Mouse (Mus musculus): ENCODE measurements around the gene Kcnmb3. TPM values are rescaled to one million over a fixed set of nuclear protein-coding genes. Genes with fewer than 3 reads are reported as not detected.

Kcnmb3 gene
- 0.12 and 0.16 TPM in 2 replicates for polyA plus RNA-seq (2014; fragmentation: Nextera tagmentation; extraction: Ambion mirVana)

DNA sequence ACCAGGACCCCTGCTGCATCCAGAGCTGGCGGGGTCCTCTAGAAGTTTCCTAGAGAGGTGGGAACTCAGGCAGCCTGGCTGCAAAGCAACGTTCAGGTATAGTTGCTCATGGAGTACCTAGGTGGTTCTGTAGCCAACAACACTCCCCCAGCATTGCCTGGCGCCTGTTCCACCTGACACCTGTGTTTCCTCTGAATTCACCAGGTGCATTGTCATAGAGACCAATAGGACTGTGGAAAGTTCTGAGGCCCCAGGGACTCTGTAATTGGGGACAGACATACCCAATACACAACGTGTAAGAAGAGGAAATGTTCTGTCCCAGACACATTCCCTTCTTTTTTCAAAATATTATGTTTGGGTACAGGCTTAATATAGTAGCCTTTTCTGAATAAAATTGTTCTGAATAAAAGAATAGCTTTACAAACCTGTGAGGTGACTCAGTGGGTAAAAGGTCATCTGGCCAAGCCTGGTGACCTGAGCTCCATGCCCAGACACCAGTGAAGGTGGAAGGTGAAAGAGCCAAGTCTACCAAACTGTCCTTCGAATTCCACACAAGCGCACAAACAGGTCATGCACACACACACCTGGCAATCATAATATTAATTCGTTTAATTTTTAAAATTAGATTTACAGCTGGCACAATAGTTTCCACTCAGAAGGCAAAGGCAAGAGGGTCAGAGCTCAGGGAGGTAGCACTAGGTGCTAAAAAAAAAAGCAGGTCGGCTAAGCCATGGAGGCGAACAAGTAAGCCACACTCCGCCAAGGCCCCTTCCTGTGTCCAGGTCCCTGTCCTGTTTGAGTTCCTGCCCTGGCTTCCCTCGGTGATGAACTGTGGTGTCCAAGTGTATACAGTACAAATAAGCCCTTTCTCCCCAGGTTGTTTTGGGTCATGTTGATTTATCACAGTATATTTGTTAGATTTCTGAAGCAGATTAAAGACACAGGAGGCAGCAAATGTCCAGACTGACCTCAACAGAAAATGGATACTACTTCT, at the start of gene Kcnmb3:
Gene Kcnmb3 (minus strand): TSS at position 135 of the 994 bp plus-strand sequence.
- H3K27me3 ChIP-seq (ENCODE audit: control insufficient read depth, insufficient read depth, low read length) = no peaks in the 10 kb centered on the region
- ATAC-seq (ENCODE audit: low FRiP score, low TSS enrichment) (no peak), DNase-seq (no peak)
- H3K36me3 ChIP-seq (ENCODE audit: control insufficient read depth, insufficient read depth, low read length) = no peaks in the 10 kb centered on the region
- H3K4me2 ChIP-seq (ENCODE audit: low read length) = no peak within 1 kb of the TSS
- no peaks in the 10 kb centered on the region for H3K9me3 ChIP-seq (ENCODE audit: control insufficient read depth, low read length)
- no peaks in the 10 kb centered on the region for H3K4me1 ChIP-seq (ENCODE audit: control insufficient read depth, insufficient read depth, low read length)
- no peak within 1 kb of the TSS for H3K27ac ChIP-seq (replicated peaks; ENCODE audit: low read depth, low read length)
- H3K9ac ChIP-seq (replicated peaks; ENCODE audit: low read length) = no peak within 1 kb of the TSS
- H3K4me3 ChIP-seq (replicated peaks; ENCODE audit: low read depth, low read length) = no peak within 1 kb of the TSS
- 84% methylated on average over 11 of the region's 11 CpGs for WGBS

DNA sequence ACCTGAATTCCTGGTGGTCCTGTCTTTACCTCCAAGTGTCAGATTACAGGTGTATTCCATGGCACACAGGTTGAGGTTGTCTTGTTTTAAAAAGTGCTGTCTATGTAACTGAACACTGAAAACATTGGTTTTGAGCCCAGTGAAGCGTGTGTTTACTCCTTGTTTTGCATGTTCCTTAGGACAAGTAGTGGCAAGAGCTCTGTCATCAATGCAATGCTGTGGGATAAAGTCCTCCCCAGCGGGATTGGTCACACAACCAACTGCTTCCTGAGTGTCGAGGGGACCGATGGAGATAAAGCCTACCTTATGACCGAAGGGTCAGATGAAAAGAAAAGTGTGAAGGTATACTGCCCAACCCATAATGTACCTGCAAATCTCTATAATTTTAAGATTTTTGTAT, 46.1 kb upstream of the Kcnmb3 start:
- H3K36me3 ChIP-seq (ENCODE audit: control insufficient read depth, insufficient read depth, low read length) = peaks cover 50% of the 10 kb centered on the region
- WGBS = 94% methylated on average over 5 of the region's 5 CpGs
- no peak for ATAC-seq (ENCODE audit: low FRiP score, low TSS enrichment)

DNA sequence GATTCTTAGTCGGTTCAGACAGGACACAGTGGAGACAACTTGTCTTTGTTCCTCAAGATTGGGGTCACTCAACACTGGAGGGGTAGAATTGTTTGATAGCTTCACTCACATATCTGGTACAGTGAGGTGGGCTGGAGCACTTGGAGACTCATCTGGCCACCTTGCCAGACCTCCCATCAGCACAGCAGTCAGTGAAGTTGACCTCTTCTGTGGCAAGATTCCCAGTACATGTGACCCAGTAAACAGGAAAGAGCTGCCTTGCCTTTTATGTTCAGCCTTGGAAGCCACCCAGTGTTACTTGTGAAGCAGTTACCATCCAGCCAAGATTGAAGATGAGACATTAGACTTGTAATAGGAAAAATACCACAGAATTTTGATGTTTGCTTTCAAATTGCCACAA, 45.5 kb upstream of the Kcnmb3 start:
- Histone ChIP-seq H3K9ac (replicated peaks; ENCODE audit: low read length) (no peak overlapping the region), H3K27me3 (ENCODE audit: control insufficient read depth, insufficient read depth, low read length) (no peaks in the 10 kb centered on the region), H3K36me3 (ENCODE audit: control insufficient read depth, insufficient read depth, low read length) (peaks cover 53% of the 10 kb centered on the region), H3K9me3 (ENCODE audit: control insufficient read depth, low read length) (no peaks in the 10 kb centered on the region), H3K4me3 (replicated peaks; ENCODE audit: low read depth, low read length) (no peak overlapping the region), H3K4me1 (ENCODE audit: control insufficient read depth, insufficient read depth, low read length) (no peaks in the 10 kb centered on the region), H3K4me2 (ENCODE audit: low read length) (no peak overlapping the region), H3K27ac (replicated peaks; ENCODE audit: low read depth, low read length) (no peak overlapping the region)
- ATAC-seq (ENCODE audit: low FRiP score, low TSS enrichment) = no peak
- WGBS = 71% methylated on average over 1 of the region's 1 CpGs
- no peak for DNase-seq

More for the DNA sequence above, 46.1 kb upstream of the Kcnmb3 start:
- Histone ChIP-seq H3K27ac (replicated peaks; ENCODE audit: low read depth, low read length) (no peak overlapping the region), H3K4me2 (ENCODE audit: low read length) (no peak overlapping the region), H3K4me3 (replicated peaks; ENCODE audit: low read depth, low read length) (no peak overlapping the region), H3K4me1 (ENCODE audit: control insufficient read depth, insufficient read depth, low read length) (no peaks in the 10 kb centered on the region), H3K9ac (replicated peaks; ENCODE audit: low read length) (no peak overlapping the region), H3K9me3 (ENCODE audit: control insufficient read depth, low read length) (no peaks in the 10 kb centered on the region), H3K27me3 (ENCODE audit: control insufficient read depth, insufficient read depth, low read length) (no peaks in the 10 kb centered on the region)
- DNase-seq = no peak

DNA sequence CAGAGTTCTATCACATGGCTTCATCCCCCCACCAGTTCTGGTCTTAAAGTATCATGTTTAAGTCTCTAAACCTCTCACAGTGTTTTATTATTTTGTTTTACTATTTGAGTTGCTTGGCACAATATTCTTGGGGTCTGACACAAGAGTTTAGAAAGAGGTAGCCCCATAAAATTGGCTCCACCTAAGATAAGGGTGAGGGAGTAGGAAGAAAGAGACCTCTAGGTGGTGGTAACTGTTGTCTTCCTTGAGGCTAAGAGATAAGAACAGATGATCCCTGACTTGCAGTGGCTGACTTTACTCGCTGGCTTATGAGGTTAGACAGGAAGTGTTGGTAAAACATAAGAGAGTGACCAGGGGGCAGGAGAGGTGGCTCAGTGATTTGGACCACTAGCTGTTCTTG, 43.7 kb upstream of the Kcnmb3 start:
- Histone ChIP-seq H3K9me3 (ENCODE audit: control insufficient read depth, low read length) (no peaks in the 10 kb centered on the region), H3K9ac (replicated peaks; ENCODE audit: low read length) (no peak overlapping the region), H3K27ac (replicated peaks; ENCODE audit: low read depth, low read length) (no peak overlapping the region), H3K4me2 (ENCODE audit: low read length) (no peak overlapping the region), H3K27me3 (ENCODE audit: control insufficient read depth, insufficient read depth, low read length) (no peaks in the 10 kb centered on the region), H3K4me3 (replicated peaks; ENCODE audit: low read depth, low read length) (no peak overlapping the region), H3K4me1 (ENCODE audit: control insufficient read depth, insufficient read depth, low read length) (peaks cover 4% of the 10 kb centered on the region; the same call in 1 of the 2 replicates), H3K36me3 (ENCODE audit: control insufficient read depth, insufficient read depth, low read length) (peaks cover 46% of the 10 kb centered on the region)
- WGBS = 88% methylated on average over 1 of the region's 1 CpGs
- DNase-seq = no peak
- no peak for ATAC-seq (ENCODE audit: low FRiP score, low TSS enrichment)

DNA sequence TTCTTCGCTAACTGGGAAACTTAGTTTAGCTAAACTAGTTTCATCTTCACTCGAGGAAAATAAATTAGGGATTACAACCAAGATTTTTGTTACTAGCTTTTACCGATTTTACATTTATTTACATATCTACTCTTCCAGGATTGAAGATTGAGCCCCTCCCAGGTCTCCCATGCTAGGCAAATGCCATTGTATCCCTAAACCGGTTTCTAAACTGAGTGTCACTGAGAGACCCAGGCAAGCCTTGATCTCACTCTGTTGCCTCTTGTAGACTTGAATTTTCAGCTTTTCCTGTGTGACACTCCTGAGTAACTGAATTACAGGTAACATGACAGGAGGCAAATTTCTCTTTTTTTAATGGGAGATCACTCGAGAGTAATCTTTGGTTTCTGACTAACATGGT, 38.0 kb upstream of the Kcnmb3 start:
- ATAC-seq (ENCODE audit: low FRiP score, low TSS enrichment) (no peak), DNase-seq (peak; percentile 12)
- Histone ChIP-seq H3K9ac (replicated peaks; ENCODE audit: low read length) (peak overlapping the region; percentile 85), H3K27ac (replicated peaks; ENCODE audit: low read depth, low read length) (no peak overlapping the region), H3K4me2 (ENCODE audit: low read length) (peak overlapping the region; percentile 68), H3K36me3 (ENCODE audit: control insufficient read depth, insufficient read depth, low read length) (peaks cover 15% of the 10 kb centered on the region), H3K4me3 (replicated peaks; ENCODE audit: low read depth, low read length) (peak overlapping the region; percentile 89), H3K27me3 (ENCODE audit: control insufficient read depth, insufficient read depth, low read length) (no peaks in the 10 kb centered on the region), H3K4me1 (ENCODE audit: control insufficient read depth, insufficient read depth, low read length) (peaks cover 9% of the 10 kb centered on the region), H3K9me3 (ENCODE audit: control insufficient read depth, low read length) (no peaks in the 10 kb centered on the region)
- 16% methylated on average over 5 of the region's 5 CpGs for WGBS

DNA sequence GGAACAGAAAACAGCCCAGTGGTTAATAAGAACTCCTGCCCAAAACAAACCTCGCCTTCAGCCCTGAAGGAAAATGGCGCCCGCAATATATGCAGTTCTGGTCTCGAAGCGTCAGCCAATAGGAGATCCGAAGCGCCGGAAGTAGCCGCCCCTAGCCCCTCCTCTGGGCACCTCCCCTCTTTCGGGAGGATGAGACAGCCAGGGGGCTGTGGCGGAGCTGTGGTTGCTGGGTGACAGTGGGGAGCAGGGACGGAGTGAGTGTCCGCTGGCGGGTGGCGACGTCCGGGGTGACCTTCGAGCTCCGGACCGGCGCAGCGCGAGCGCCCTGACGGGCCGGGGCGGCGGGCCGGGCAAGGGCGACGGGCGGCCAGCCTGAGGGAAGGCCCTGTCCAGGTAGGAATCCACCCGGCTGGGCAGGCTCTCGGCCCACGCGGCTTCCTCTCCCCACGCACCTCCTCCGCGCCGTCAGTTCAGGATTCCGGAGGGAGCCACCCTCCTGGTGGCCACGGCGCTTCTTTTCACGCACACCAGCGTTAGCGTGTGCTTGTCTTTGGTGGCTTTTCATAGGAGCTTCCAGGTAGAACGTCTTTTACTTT, 37.4 kb upstream of the Kcnmb3 start, which contains the start of gene Mfn1:
Gene Mfn1 (plus strand): TSS at position 163 of the 596 bp plus-strand sequence.
- H3K36me3 ChIP-seq (ENCODE audit: control insufficient read depth, insufficient read depth, low read length) = peaks cover 11% of the 10 kb centered on the region
- peak within 1 kb of the TSS; percentile 68 for H3K4me2 ChIP-seq (ENCODE audit: low read length)
- WGBS = under 1% methylated on average over 47 of the region's 47 CpGs
- ATAC-seq (ENCODE audit: low FRiP score, low TSS enrichment) = peak; percentile 99
- H3K4me1 ChIP-seq (ENCODE audit: control insufficient read depth, insufficient read depth, low read length) = peaks cover 9% of the 10 kb centered on the region
- no peaks in the 10 kb centered on the region for H3K27me3 ChIP-seq (ENCODE audit: control insufficient read depth, insufficient read depth, low read length)
- H3K9ac ChIP-seq (replicated peaks; ENCODE audit: low read length) = peak within 1 kb of the TSS; percentile 85
- H3K9me3 ChIP-seq (ENCODE audit: control insufficient read depth, low read length) = no peaks in the 10 kb centered on the region
- peak; percentile 96 for DNase-seq
- H3K27ac ChIP-seq (replicated peaks; ENCODE audit: low read depth, low read length) = peak within 1 kb of the TSS; percentile 75
- H3K4me3 ChIP-seq (replicated peaks; ENCODE audit: low read depth, low read length) = peak within 1 kb of the TSS; percentile 89

DNA sequence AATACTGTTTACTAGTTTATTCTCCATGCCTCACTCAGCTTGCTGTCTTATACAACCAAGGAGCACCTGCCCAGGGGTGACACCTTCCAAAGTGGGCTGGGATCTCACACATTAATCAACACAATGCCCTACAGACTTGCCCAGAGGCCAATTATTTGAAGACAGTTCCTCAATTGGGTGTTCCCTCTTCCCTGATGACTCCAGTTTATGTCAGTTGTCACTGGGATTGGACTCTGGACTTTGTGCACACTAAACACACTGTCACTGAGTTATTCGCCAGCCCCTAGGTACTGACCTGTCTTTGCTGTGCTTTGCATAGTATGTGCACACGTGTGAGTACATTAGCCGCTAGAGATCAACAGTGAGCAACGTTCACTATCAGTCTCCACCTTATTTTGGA, 35.1 kb upstream of the Kcnmb3 start:
- Histone ChIP-seq H3K36me3 (ENCODE audit: control insufficient read depth, insufficient read depth, low read length) (peaks cover 13% of the 10 kb centered on the region), H3K27ac (replicated peaks; ENCODE audit: low read depth, low read length) (no peak overlapping the region), H3K4me3 (replicated peaks; ENCODE audit: low read depth, low read length) (no peak overlapping the region), H3K9me3 (ENCODE audit: control insufficient read depth, low read length) (no peaks in the 10 kb centered on the region), H3K9ac (replicated peaks; ENCODE audit: low read length) (no peak overlapping the region), H3K4me2 (ENCODE audit: low read length) (no peak overlapping the region), H3K27me3 (ENCODE audit: control insufficient read depth, insufficient read depth, low read length) (no peaks in the 10 kb centered on the region), H3K4me1 (ENCODE audit: control insufficient read depth, insufficient read depth, low read length) (peaks cover 9% of the 10 kb centered on the region)
- ATAC-seq (ENCODE audit: low FRiP score, low TSS enrichment) (no peak), DNase-seq (no peak)
- WGBS = 94% methylated on average over 4 of the region's 4 CpGs

DNA sequence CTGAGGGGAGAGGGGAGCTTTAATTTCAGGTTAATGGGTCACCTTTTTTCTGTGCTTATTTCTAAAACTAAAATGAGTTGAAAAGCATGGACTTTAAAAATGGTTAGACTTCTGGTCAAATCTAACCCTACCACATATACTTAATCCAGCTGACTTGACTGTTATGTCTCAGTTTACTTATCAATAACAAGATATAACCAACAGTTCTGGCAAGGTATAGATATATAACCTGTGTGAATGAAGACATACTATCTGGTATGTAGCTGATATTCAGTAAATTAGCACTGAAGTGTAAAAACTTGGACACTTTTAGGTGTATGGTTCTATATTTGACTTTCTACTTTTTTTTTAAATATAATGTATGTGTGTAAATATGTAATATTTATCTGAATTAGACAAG, 21.5 kb upstream of the Kcnmb3 start:
- H3K27ac ChIP-seq (replicated peaks; ENCODE audit: low read depth, low read length) = no peak overlapping the region
- peaks cover 35% of the 10 kb centered on the region for H3K36me3 ChIP-seq (ENCODE audit: control insufficient read depth, insufficient read depth, low read length)
- H3K27me3 ChIP-seq (ENCODE audit: control insufficient read depth, insufficient read depth, low read length) = no peaks in the 10 kb centered on the region
- H3K9me3 ChIP-seq (ENCODE audit: control insufficient read depth, low read length) = no peaks in the 10 kb centered on the region
- H3K4me3 ChIP-seq (replicated peaks; ENCODE audit: low read depth, low read length) = no peak overlapping the region
- DNase-seq (no peak), ATAC-seq (ENCODE audit: low FRiP score, low TSS enrichment) (no peak)
- H3K4me2 ChIP-seq (ENCODE audit: low read length) = no peak overlapping the region
- no peak overlapping the region for H3K9ac ChIP-seq (replicated peaks; ENCODE audit: low read length)
- peaks cover 8% of the 10 kb centered on the region; the same call in 1 of the 2 replicates for H3K4me1 ChIP-seq (ENCODE audit: control insufficient read depth, insufficient read depth, low read length)
